Mouse (Mus musculus) olfactory bulb, adult 2 months (tissue): ENCODE results near the gene Phf20. TPM values are rescaled to one million over a fixed set of nuclear protein-coding genes. Genes with fewer than 3 reads are reported as not detected.
A peak's percentile ranks its signal among the peaks of the same experiment; 100 is the strongest.

Experiments
- H3K27ac ChIP-seq: fragments of 200-500 bp; 2 replicates; pipeline ENCODE4 v1.5.1; 2012; ENCODE audit warnings: low read depth, low read length; ENCODE audit not compliant: insufficient read depth
- H3K4me1 ChIP-seq: fragments of 200-500 bp; 2 replicates; pipeline ENCODE4 v1.6.1; 2012; ENCODE audit warnings: low read length; ENCODE audit not compliant: control insufficient read depth, insufficient read depth
- H3K4me3 ChIP-seq: fragments of 200-500 bp; 2 replicates; pipeline ENCODE4 v1.5.1; 2012; ENCODE audit warnings: mild to moderate bottlenecking, low read depth, low read length, moderate library complexity; ENCODE audit not compliant: insufficient read depth
- CTCF ChIP-seq: fragments of 200-500 bp; IDR thresholded peaks from 2 replicates; pipeline ENCODE4 v1.5.1; 2012; ENCODE audit warnings: low read depth, mild to moderate bottlenecking, low read length, moderate library complexity; ENCODE audit not compliant: insufficient read depth
- POLR2A ChIP-seq: fragments of 200-500 bp; IDR thresholded peaks from 2 replicates; pipeline ENCODE4 v1.6.1; 2012; ENCODE audit warnings: mild to moderate bottlenecking, low read depth, low read length, moderate library complexity; ENCODE audit not compliant: insufficient read depth
- WGBS: fragments of 180-500 bp; shearing (Covaris S2); methylation state at CpG from one replicate; pipeline ENCODE4 v1.1.7; 2018; 5-methylcytosine and 5-hydroxymethylcytosine counted together
- polyA plus RNA-seq: library from polyadenylated mRNA; stranded (reverse); fragments of >200 nt; gene quantifications from 2 replicates; pipeline ENCODE4 v1.2.4, GENCODE M21; 2012; ENCODE audit warnings: low replicate concordance; ENCODE audit not compliant: missing spikeins, insufficient read depth, insufficient read length

Phf20 gene
- polyA plus RNA-seq, 1 experiment: 586 TPM

DNA sequence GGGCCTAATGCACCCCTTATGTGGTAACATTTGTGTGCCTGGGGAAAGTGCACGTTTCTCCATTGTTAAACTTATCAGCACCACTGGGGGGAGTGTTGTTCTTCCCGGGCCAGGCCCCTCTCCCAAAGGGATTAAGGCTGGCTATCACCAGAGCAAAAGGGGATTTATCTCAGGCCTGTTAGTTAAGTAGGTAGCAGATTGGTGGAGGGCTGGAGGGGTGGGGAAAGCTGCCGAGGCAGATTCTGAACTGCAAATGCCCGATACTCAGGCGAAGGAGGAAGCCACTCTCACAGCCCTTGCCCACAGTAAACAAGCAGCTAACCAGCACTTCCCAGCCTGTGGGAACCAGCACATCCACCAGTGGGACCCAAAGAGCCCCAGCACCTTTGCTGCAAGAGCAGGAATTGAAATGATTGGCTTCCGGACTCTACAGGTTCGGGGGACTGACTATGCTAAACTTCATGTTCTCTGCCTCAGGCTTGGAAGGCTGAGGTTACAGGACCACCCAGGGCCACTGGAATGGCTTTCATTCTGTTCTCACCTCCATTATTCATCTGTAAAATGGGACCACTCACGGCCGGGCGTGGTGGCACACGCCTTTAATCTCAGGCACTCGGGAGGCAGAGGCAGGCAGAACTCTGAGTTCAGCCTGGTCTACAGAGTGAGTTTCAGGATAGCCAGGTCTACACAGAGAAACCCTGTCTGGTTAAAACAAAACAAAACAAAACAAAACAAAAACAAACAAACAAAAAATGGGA, 148.7 kb downstream of the Phf20 start:
- WGBS: 62% methylated on average over 12 of the region's 12 CpGs
- Histone ChIP-seq H3K4me1 (no peaks in the 10 kb centered on the region), H3K4me3 (no peak overlapping the region), H3K27ac (no peak overlapping the region)
- TF ChIP-seq POLR2A (no peak), CTCF (peak; percentile 19; the same call in 1 of the 2 replicates)

DNA sequence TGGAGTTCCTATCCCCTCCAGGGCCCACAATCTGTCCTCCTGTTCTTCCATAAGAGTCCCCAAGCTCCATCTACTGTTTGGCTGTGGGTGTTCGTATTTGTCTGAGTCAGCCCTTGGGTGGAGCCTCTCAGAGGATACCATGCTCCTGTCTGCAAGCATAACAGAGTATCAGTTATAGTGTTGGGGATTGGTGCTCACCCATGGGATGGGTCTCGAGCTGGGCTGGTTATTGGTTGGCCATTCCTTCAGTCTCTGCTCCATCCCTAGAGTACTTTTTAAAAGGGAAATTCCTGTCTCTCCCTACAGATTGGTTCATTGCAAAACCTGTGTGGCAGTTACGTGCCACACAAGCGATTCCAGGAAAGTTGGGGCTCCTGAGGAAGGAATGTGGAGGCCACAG, 152.5 kb downstream of the Phf20 start:
- no peak for TF ChIP-seq CTCF
- TF ChIP-seq POLR2A: no peak
- H3K27ac ChIP-seq: no peak overlapping the region
- WGBS: 75% methylated on average over 4 of the region's 4 CpGs
- peaks cover 5% of the 10 kb centered on the region; the same call in 1 of the 2 replicates for H3K4me1 ChIP-seq
- H3K4me3 ChIP-seq: no peak overlapping the region

DNA sequence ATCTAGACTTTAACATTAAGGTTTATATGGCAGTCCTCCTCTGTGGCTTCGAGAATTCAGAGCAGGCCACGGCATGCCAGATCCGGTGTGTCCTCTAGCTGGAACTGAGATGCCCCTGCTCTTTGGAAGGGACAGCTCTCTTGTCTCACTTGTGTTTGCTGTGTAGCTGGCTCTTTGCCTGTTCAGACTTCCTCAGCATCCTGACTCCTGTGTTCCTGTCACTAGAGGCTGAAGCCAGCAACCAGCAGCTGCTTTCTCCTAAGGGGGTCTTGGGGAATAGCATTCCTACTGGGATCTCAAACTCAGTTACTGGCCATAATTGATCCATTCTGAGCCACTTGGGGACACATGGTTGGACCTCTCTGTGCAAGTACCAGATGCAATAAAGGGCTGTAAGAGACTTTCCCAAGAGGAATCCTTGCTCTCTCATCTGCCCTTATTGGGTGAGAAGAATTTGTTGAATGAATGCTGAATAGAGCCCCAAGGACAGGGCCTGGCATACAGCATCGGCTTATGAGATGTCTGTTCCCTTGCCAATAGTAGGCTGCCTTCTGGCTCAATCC, 153.1 kb downstream of the Phf20 start:
- H3K4me1 ChIP-seq: peaks cover 5% of the 10 kb centered on the region; the same call in 1 of the 2 replicates
- TF ChIP-seq CTCF: no peak
- TF ChIP-seq POLR2A: no peak
- no peak overlapping the region for H3K27ac ChIP-seq
- WGBS: 75% methylated on average over 4 of the region's 4 CpGs
- H3K4me3 ChIP-seq: no peak overlapping the region

DNA sequence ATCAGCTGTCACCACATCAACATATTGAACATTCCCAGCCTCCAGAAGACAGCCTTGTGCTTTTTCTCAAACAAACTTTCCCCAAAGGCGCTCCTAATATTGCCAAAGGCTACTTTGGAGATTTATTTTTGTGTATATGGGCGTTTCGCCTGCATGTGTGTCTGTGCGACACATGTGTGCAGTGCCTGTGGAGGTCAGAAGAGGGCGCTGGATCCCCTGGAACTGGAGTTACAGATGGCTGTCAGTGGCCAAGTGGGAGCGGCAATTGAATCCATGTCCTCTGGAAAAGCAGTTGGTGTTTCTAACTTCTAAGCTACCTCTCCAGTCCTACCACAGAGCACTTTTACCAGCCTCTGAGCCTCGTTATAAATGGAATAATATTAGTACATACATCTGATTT, 155.0 kb downstream of the Phf20 start:
- WGBS: 86% methylated on average over 7 of the region's 7 CpGs
- TF ChIP-seq CTCF (no peak), POLR2A (no peak)
- no peak overlapping the region for H3K27ac ChIP-seq
- H3K4me1 ChIP-seq: peaks cover 5% of the 10 kb centered on the region; the same call in 1 of the 2 replicates
- H3K4me3 ChIP-seq: no peak overlapping the region

DNA sequence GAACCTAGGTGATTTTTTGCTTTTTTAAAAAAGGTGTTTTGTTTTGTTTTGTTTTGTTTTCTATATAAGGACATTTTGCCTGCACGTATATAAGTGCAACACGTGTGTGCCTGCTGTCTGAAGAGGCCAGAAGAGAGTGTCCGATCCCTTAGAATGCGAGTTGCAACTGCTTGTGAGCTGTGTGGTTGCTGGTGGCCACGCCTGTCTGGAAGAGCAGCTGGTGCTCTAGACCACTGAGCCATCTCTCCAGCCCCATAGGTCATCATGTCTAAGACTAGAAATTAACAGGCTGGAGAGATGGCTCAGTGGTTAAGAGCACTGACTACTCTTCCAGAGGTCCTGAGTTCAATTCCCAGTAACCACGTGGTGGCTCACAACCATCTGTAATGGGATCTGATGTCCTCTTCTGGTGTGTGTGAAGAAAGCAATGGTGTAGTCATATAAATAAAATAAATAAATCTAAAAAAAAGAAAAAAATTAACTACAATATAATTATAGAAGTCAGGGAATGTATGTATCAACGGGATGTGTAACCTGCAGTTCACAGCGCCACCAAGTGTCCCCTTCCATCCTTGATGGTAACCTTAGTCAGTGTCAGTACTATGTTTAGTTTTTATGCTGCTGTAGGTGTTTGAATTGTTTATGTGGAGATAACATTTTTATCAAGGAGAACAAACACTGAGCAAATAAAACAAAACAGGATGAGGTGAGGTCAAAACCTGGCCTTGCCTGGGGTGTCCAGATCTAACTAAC, 156.3 kb downstream of the Phf20 start:
- Histone ChIP-seq H3K4me1 (peaks cover 5% of the 10 kb centered on the region; the same call in 1 of the 2 replicates), H3K27ac (no peak overlapping the region), H3K4me3 (no peak overlapping the region)
- WGBS: 77% methylated on average over 8 of the region's 8 CpGs
- TF ChIP-seq CTCF: no peak
- no peak for TF ChIP-seq POLR2A

DNA sequence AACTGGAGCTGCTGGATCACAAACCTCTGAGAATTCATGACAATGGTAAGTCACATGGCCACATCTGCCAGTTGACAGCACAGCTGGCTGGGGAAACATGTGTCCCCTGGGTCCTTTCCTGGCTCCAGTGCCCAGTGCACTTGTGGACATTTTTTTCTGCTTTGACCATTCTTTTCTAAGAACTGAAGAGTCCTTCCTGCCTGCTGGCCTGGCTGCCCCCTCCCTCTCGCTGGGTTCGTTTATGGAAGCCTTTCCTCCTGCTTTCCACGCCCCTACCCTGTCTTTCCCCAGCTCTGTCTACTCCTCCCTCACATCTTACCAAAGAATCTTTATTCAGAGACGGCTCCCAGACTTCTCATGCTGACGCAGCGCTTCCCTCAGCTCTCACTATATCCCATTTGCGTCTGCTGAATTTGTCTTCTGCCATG, 157.0 kb downstream of the Phf20 start:
- Histone ChIP-seq H3K4me1 (peaks cover 5% of the 10 kb centered on the region; the same call in 1 of the 2 replicates), H3K27ac (no peak overlapping the region), H3K4me3 (no peak overlapping the region)
- TF ChIP-seq POLR2A: no peak
- no peak for TF ChIP-seq CTCF
- WGBS: 46% methylated on average over 7 of the region's 7 CpGs

DNA sequence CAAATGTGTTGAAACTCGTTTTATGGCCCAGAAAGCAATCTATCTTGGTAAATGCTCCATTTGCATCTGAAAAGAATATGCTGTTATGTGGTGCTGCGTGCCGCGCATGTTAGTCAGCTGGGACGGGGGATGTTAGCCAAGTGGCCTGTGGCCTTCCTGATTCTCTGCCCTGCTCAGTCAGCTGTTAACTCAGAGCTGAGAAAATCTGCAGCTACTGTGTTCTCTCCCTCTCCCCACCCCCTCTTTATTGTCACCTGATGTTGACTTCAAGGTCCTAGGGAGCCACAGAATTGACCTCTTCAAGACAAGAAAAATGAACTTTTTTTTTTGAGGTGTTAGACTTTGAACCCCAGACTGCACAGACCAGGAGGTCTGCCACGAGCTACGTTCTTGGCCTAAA, 159.8 kb downstream of the Phf20 start:
- 53% methylated on average over 7 of the region's 7 CpGs for WGBS
- TF ChIP-seq POLR2A (no peak), CTCF (no peak)
- H3K27ac ChIP-seq: no peak overlapping the region
- no peak overlapping the region for H3K4me3 ChIP-seq
- peaks cover 5% of the 10 kb centered on the region; the same call in 1 of the 2 replicates for H3K4me1 ChIP-seq

Other genes with a start within 250 kb of the Phf20 start
- gene Cep250, start 240.0 kb upstream of the Phf20 start, polyA plus RNA-seq: not detected in 2 replicates
- not detected in 2 replicates for gene 6430550D23Rik, start 188.5 kb upstream of the Phf20 start, polyA plus RNA-seq
- gene Ergic3, start 188.4 kb upstream of the Phf20 start, polyA plus RNA-seq: not detected in 2 replicates
- not detected in 2 replicates for gene Fer1l4, start 143.5 kb upstream of the Phf20 start, polyA plus RNA-seq
- gene Spag4, start 131.3 kb upstream of the Phf20 start, polyA plus RNA-seq: not detected in 2 replicates
- gene Cpne1, start 84.5 kb upstream of the Phf20 start, polyA plus RNA-seq: not detected in 2 replicates
- 391 TPM in 1 of 2 replicates, not detected in the other for gene Rbm12, start 84.5 kb upstream of the Phf20 start, polyA plus RNA-seq
- gene Gm28036, start 69.4 kb upstream of the Phf20 start, polyA plus RNA-seq: not detected in 2 replicates
- not detected in 2 replicates for gene Romo1, start 52.4 kb upstream of the Phf20 start, polyA plus RNA-seq
- not detected in 2 replicates for gene Nfs1, start 52.3 kb upstream of the Phf20 start, polyA plus RNA-seq
- 643 TPM in 1 of 2 replicates, not detected in the other for gene Rbm39, start 16.2 kb upstream of the Phf20 start, polyA plus RNA-seq
- not detected in 2 replicates for gene Cnbd2, start 115.8 kb downstream of the Phf20 start, polyA plus RNA-seq
- not detected in 2 replicates for gene Scand1, start 116.2 kb downstream of the Phf20 start, polyA plus RNA-seq
- gene Epb41l1, start 224.4 kb downstream of the Phf20 start, polyA plus RNA-seq: 51.4 and 207 TPM in 2 replicates